Mouse (Mus musculus): Measurements from ENCODE around the gene Ear14.
"Not testable (repeated sequence)": the region's sequence is repeated elsewhere in the genome, so short reads cannot be mapped to it uniquely, and the experiment has no call there.

Ear14 gene

DNA sequence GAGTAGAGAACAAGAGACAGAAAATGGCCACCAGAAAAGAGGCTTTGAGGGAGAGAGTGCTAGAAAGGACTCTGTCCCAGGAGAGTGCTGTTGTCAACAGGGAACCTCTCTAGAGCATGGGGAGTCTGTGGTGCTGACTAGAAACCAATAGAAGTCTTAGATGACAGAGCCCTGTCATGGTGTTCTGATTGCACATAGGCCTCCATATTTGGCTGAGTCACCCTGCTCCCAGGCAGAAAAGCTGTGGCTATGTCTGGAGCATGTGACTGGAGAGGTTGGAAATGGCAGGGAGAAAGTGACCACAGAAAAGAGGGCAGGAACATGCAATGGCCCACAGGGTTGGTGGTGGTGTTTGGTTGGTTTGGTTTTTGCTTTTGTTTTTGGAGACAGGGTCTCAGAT lies 49.0 kb downstream of the Ear14 start:
- DNase-seq (ENCODE audit: low spot score): not testable (repeated sequence)

DNA sequence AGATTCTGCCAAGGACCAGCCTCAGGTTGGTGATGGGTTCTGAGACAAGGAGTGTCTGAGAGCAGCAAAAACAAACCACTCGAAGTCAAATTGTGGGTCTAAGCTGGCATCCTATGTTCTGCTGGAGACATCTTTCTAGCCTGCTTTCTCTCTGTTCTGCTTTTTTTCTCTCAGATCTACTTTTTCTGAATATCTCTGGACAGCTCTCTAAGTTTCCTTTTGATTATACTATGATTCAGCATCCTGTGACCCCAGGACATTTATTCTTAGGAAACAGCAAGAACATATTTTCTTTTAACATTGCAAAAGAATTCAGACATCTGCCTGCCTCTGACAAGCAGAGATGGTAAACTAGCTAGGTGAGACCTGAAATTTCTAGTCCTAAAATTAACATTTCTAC lies 50.4 kb downstream of the Ear14 start:
- no peak for DNase-seq (ENCODE audit: low spot score)
